Mouse (Mus musculus) neural tube, embryonic 14.5 days (tissue): Measurements from ENCODE around the gene Urah. TPM values are rescaled to one million over a fixed set of nuclear protein-coding genes. Genes with fewer than 3 reads are reported as not detected.

Experiments
- ATAC-seq: fragments of 200-750 bp; cut with Nextera tagmentation; 2 replicates; pipeline ENCODE4 v1.8.0; 2017; ENCODE audit warnings: low read depth, mild to moderate bottlenecking, moderate TSS enrichment, moderate library complexity
- H3K27ac ChIP-seq: fragments of 300-500 bp; sonication (generic); 2 replicates; pipeline ENCODE4 v1.5.1; 2014; ENCODE audit warnings: low read depth, mild to moderate bottlenecking, control low read depth, low read length, moderate library complexity, mixed read lengths
- H3K27me3 ChIP-seq: fragments of 300-500 bp; sonication (generic); 2 replicates; pipeline ENCODE4 v1.6.1; 2014; ENCODE audit warnings: low read length; ENCODE audit not compliant: control insufficient read depth, insufficient read depth
- H3K36me3 ChIP-seq: fragments of 300-500 bp; sonication (generic); 2 replicates; pipeline ENCODE4 v1.6.1; 2014; ENCODE audit warnings: low read length, mixed read lengths; ENCODE audit not compliant: control insufficient read depth, insufficient read depth
- H3K4me1 ChIP-seq: fragments of 300-500 bp; sonication (generic); 2 replicates; pipeline ENCODE4 v1.6.1; 2014; ENCODE audit warnings: low read length; ENCODE audit not compliant: control insufficient read depth, insufficient read depth
- H3K4me2 ChIP-seq: fragments of 300-500 bp; sonication (generic); 2 replicates; pipeline ENCODE4 v1.6.1; 2014; ENCODE audit warnings: mild to moderate bottlenecking, low read depth, low read length, control low read depth
- H3K4me3 ChIP-seq: fragments of 300-500 bp; sonication (generic); 2 replicates; pipeline ENCODE4 v1.5.1; 2014; ENCODE audit warnings: low read depth, low read length, control low read depth, mixed read lengths
- H3K9ac ChIP-seq: fragments of 300-500 bp; sonication (generic); replicated peaks from 2 replicates; pipeline ENCODE4 v1.6.1; 2014; ENCODE audit warnings: low read depth, mild to moderate bottlenecking, control low read depth, low read length, mixed read lengths
- H3K9me3 ChIP-seq: fragments of 300-500 bp; sonication (generic); 2 replicates; pipeline ENCODE4 v1.6.1; 2016; ENCODE audit warnings: low read length; ENCODE audit not compliant: control insufficient read depth
- WGBS: fragments of 180-500 bp; shearing (Covaris S2); extraction: QIAGEN DNeasy Blood & Tissue Kit; methylation state at CpG from one replicate; pipeline ENCODE4 v1.1.7; 2014; 5-methylcytosine and 5-hydroxymethylcytosine counted together
- polyA plus RNA-seq: library from polyadenylated mRNA; unstranded; fragments of >200 nt; fragmentation: Nextera tagmentation; extraction: Ambion mirVana; gene quantifications from 2 replicates; pipeline ENCODE4 v1.2.1, GENCODE M21; 2014

Gene Urah
- polyA plus RNA-seq, 1 experiment from 2014 or later, result 0.31 TPM

GRCm38 (mm10) chr7:140847755-140848580 lies 13.2 kb downstream of the Urah start, which contains the start of gene Odf3:
Gene Odf3 (plus strand): TSS chr7:140847805.
- no peak within 1 kb of the TSS for H3K4me2 ChIP-seq
- no peak within 1 kb of the TSS for H3K9ac ChIP-seq
- H3K27me3 ChIP-seq, result no peaks in the 10 kb centered on the region
- no peak within 1 kb of the TSS for H3K4me3 ChIP-seq
- H3K27ac ChIP-seq, result no peak within 1 kb of the TSS
- 68% methylated on average over 11 of the region's 11 CpGs for WGBS
- no peaks in the 10 kb centered on the region for H3K9me3 ChIP-seq
- H3K36me3 ChIP-seq, result peaks cover 10% of the 10 kb centered on the region; the same call in 1 of the 2 replicates
- no peak for ATAC-seq
- H3K4me1 ChIP-seq, result no peaks in the 10 kb centered on the region

DNA sequence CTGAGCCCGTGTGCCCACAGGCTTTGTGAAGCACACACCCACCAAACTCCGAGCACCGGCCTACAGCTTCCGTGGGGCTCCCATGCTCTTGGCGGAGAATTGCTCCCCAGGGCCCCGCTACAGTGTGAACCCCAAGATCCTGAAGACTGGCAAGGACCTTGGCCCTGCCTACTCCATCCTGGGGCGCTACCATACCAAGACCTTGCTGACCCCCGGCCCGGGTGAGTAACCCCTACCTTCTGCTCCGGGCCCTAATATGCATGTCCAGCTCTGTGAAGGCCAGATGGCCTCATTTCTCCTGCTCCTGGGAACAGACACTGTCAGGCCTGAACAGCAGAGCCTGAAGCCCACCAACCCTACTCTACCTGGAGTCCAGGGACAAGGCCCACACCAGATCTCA lies 13.8 kb downstream of the Urah start:
- Histone ChIP-seq H3K4me3 (no peak overlapping the region), H3K9me3 (no peaks in the 10 kb centered on the region), H3K27me3 (no peaks in the 10 kb centered on the region), H3K27ac (no peak overlapping the region), H3K36me3 (peaks cover 17% of the 10 kb centered on the region), H3K4me2 (no peak overlapping the region), H3K4me1 (no peaks in the 10 kb centered on the region), H3K9ac (no peak overlapping the region)
- no peak for ATAC-seq
- WGBS, result 89% methylated on average over 10 of the region's 10 CpGs

- no peak overlapping the region for H3K9ac ChIP-seq
- no peak overlapping the region for H3K4me3 ChIP-seq
- H3K27ac ChIP-seq, result no peak overlapping the region
- H3K4me2 ChIP-seq, result no peak overlapping the region
- no peak for ATAC-seq
- H3K9me3 ChIP-seq, result no peaks in the 10 kb centered on the region
- peaks cover 26% of the 10 kb centered on the region for H3K36me3 ChIP-seq
- peaks cover 9% of the 10 kb centered on the region for H3K4me1 ChIP-seq
- WGBS, result 96% methylated on average over 4 of the region's 4 CpGs
- no peaks in the 10 kb centered on the region for H3K27me3 ChIP-seq
Observed at GRCm38 (mm10) chr7:140851916-140852315, 17.1 kb downstream of the Urah start.

- H3K9me3 ChIP-seq, result no peaks in the 10 kb centered on the region
- no peak for ATAC-seq
- no peak overlapping the region for H3K4me3 ChIP-seq
- 83% methylated on average over 9 of the region's 9 CpGs for WGBS
- no peak overlapping the region for H3K4me2 ChIP-seq
- H3K36me3 ChIP-seq, result peaks cover 26% of the 10 kb centered on the region
- H3K4me1 ChIP-seq, result peaks cover 15% of the 10 kb centered on the region
- H3K9ac ChIP-seq, result no peak overlapping the region
- no peaks in the 10 kb centered on the region for H3K27me3 ChIP-seq
- H3K27ac ChIP-seq, result no peak overlapping the region
Observed at GRCm38 (mm10) chr7:140853386-140853785, 18.6 kb downstream of the Urah start.

DNA sequence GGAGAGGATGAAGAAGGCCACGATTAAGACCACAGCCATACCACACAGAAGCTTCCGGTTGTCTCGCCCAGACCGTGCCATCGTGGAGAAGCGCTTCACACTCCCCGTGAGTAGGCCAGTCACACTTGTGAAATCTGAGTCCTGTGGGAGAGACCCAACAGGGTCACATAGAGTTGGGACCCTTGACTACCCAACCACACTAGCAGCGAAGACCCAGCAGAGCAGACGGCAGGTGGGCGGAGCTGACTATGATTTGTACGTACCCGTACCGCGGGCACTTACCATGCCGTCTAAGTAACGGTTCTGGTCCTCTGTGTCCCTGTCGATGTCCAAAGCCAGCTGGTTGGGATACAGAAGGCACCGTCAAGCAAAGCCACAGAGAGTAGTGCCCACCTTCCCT lies 19.7 kb downstream of the Urah start:
- Histone ChIP-seq H3K27ac (no peak overlapping the region), H3K27me3 (no peaks in the 10 kb centered on the region), H3K36me3 (peaks cover 26% of the 10 kb centered on the region), H3K9ac (no peak overlapping the region), H3K4me1 (peaks cover 21% of the 10 kb centered on the region), H3K4me2 (no peak overlapping the region), H3K4me3 (no peak overlapping the region), H3K9me3 (no peaks in the 10 kb centered on the region)
- no peak for ATAC-seq
- 93% methylated on average over 18 of the region's 18 CpGs for WGBS

DNA sequence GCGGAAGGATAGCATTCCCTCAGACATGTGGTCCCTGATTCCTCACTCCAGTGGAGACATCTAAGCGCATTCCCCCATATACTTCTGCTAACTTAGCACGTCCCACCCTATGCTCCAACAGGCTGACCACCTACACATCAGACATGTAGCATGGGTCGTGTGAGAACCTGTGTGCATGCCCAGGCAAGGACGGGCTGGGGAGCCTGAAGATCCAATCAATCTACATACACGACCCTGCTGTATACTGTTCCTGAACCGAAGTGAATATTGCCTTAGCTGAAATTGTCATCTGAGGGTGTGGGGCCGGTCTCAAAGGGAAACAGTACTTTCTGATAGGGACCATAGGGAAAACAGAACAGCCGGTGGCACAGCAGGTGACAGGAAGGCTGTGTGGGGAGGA lies 20.4 kb downstream of the Urah start:
- Histone ChIP-seq H3K9ac (peak overlapping the region; percentile 81), H3K27me3 (no peaks in the 10 kb centered on the region), H3K9me3 (no peaks in the 10 kb centered on the region), H3K4me2 (peak overlapping the region; percentile 97), H3K4me3 (peak overlapping the region; percentile 67), H3K4me1 (peaks cover 21% of the 10 kb centered on the region), H3K36me3 (peaks cover 28% of the 10 kb centered on the region), H3K27ac (no peak overlapping the region)
- WGBS, result 77% methylated on average over 9 of the region's 9 CpGs
- no peak for ATAC-seq

- Histone ChIP-seq H3K27me3 (no peaks in the 10 kb centered on the region), H3K4me1 (peaks cover 21% of the 10 kb centered on the region), H3K9ac (peak within 1 kb of the TSS; percentile 81), H3K4me3 (peak within 1 kb of the TSS; percentile 67), H3K9me3 (no peaks in the 10 kb centered on the region), H3K36me3 (peaks cover 37% of the 10 kb centered on the region), H3K4me2 (peak within 1 kb of the TSS; percentile 97), H3K27ac (peak within 1 kb of the TSS; percentile 89)
- ATAC-seq, result peak; percentile 81
- 1% methylated on average over 51 of the region's 51 CpGs for WGBS
Observed at GRCm38 (mm10) chr7:140855860-140856784, 21.3 kb downstream of the Urah start, which contains the start of gene Gm45785. Gene Gm45785 (minus strand): TSS chr7:140856331.

DNA sequence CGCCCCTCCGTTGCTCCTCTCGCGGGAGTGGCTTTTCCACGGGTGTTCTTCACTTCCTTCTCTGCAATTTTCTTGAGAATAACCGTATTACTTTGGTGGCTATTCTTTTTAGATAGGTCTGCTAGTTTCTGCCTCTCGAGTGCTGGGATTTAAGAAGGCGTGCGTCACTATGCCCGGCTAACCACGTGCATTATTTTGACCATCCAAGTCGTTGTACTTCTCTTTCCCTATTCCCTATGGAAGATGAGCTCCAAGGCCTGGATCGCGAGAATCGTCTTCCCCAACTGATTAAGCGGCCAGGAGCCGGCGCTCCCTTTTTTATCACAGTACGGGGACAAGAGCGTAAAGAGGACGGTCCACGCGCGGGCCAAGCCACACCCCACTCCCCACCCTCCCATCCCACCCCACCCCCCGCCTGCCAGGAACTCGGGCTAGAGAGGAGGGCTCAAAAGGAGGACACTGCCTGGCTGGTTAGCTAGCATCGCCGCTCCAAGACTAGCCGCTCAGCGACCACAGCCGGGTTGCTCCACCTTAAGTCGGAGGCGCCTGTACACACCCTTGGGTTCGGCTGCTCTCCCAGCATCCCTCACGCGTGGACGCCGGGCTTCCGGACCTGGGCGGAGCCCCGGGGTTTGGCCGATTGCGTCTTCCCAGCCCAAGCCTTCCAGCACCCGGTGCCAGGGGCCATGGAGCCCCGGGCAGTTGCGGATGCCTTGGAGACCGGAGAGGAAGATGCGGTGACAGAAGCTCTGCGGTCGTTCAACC lies 22.1 kb downstream of the Urah start, which contains the start of gene Ric8a:
TSS of gene Ric8a (plus strand) at position 173 of the 765 bp plus-strand sequence.
- peak within 1 kb of the TSS; percentile 97 for H3K4me2 ChIP-seq
- peaks cover 21% of the 10 kb centered on the region for H3K4me1 ChIP-seq
- H3K9me3 ChIP-seq, result no peaks in the 10 kb centered on the region
- H3K9ac ChIP-seq, result peak within 1 kb of the TSS; percentile 81
- peak; percentile 82 for ATAC-seq
- WGBS, result under 1% methylated on average over 49 of the region's 50 CpGs
- H3K4me3 ChIP-seq, result peak within 1 kb of the TSS; percentile 67
- H3K27ac ChIP-seq, result peak within 1 kb of the TSS; percentile 89
- H3K27me3 ChIP-seq, result no peaks in the 10 kb centered on the region
- peaks cover 45% of the 10 kb centered on the region for H3K36me3 ChIP-seq
